Mouse (Mus musculus) ES-Bruce4 (cell line): Measurements from ENCODE around the gene Sost.

Experiments used
- CTCF ChIP-seq: IDR thresholded peaks from one replicate; pipeline ENCODE4 v1.8.1; 2011; ENCODE audit warnings: low read depth, low read length
- EP300 ChIP-seq: IDR thresholded peaks from 2 replicates; pipeline ENCODE4 v1.6.1; 2011; ENCODE audit warnings: low read depth, low read length; ENCODE audit not compliant: insufficient read depth
- POLR2A ChIP-seq: IDR thresholded peaks from one replicate; pipeline ENCODE4 v1.8.1; 2011; ENCODE audit warnings: low read length; ENCODE audit not compliant: insufficient read depth

DNA sequence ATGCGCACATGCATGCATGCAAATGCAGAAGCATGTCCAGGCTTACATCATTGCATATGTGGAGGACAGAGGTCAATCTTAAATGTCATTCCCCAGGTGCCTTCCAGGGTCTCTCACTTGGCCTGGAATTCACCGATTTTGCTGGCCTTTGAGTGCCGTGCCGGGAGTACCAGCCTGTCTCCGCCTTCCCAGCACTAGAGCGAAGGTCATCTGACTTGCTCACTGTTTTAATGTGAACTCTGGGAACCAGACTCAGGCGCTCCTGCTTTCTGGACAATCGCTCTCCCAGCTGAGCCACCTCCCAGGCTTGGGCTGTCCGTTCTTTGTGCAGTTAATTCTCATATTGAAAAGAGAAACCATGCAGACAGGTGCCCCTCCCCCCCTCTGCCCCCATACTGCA is 39.5 kb upstream of the Sost start:
- TF ChIP-seq CTCF (no peak), POLR2A (no peak), EP300 (no peak)
